Mouse (Mus musculus): ENCODE data around the gene Mccc1. TPM values are rescaled to one million over a fixed set of nuclear protein-coding genes. Genes with fewer than 3 reads are reported as not detected.

Mccc1 gene
- polyA plus RNA-seq, 1 experiment from 2014 or later: 64.3 TPM

GRCm38 (mm10) chr3:35994552-35995531 lies 5.6 kb downstream of the Mccc1 start:
- peak overlapping the region; percentile 55 for H3K27ac ChIP-seq
- no peak overlapping the region for H3K9ac ChIP-seq
- no peaks in the 10 kb centered on the region for H3K27me3 ChIP-seq
- H3K4me2 ChIP-seq: no peak overlapping the region
- peak; percentile 67 for ATAC-seq (replicated peaks; ENCODE audit: insufficient number of reproducible peaks, insufficient read depth, low FRiP score, low read depth)
- 53% methylated on average over 11 of the region's 11 CpGs for WGBS
- peaks cover 14% of the 10 kb centered on the region for H3K4me1 ChIP-seq (replicated peaks)
- no peak overlapping the region for H3K4me3 ChIP-seq
- no peaks in the 10 kb centered on the region for H3K9me3 ChIP-seq (replicated peaks)
- H3K36me3 ChIP-seq: peaks cover 24% of the 10 kb centered on the region

DNA sequence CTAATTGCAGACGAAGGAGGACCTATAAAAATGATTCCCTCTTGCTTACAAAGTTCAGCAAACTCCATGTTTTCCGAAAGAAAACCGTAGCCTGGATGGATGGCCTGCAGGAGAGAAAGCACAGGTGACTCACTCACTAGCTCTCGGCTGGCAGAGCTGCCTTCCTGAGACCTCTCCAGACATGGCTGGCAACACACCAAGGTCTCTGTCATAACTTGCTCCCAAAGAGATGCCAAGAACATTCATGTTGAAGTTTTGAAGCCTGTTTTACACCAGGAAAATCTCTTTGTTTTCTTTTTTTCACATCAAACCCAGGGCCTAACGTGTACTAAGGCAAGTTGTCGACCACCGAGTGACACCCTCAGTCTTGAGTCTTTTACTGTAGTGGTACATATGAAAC lies 9.8 kb downstream of the Mccc1 start:
- ATAC-seq (replicated peaks; ENCODE audit: insufficient number of reproducible peaks, insufficient read depth, low FRiP score, low read depth): no peak
- Histone ChIP-seq H3K9me3 (replicated peaks) (no peaks in the 10 kb centered on the region), H3K36me3 (peaks cover 42% of the 10 kb centered on the region), H3K9ac (no peak overlapping the region), H3K27ac (no peak overlapping the region), H3K4me3 (no peak overlapping the region), H3K27me3 (no peaks in the 10 kb centered on the region), H3K4me2 (no peak overlapping the region), H3K4me1 (replicated peaks) (peaks cover 12% of the 10 kb centered on the region)
- 88% methylated on average over 7 of the region's 7 CpGs for WGBS

DNA sequence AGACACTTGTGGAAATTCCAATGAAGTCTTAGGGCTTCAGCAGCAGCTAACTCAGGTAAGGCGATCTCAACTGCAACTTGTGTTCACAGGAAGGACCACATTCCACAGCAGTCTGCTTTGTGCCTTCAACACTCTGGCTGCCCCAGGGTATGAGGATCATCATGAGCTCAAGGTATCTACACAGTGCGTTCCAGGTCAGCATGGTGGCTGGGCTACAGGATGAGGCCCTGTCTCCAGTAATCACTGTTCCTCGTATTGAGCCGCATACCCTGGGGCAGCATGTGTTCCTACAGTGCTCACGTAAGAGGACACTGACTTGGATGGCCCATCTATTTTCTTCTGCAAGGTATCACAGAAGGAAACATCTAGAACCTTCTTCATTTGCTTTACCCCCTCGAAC lies 12.4 kb downstream of the Mccc1 start:
- H3K9ac ChIP-seq: no peak overlapping the region
- H3K27me3 ChIP-seq: no peaks in the 10 kb centered on the region
- H3K36me3 ChIP-seq: peaks cover 45% of the 10 kb centered on the region
- no peak; the same call in 1 of the 2 replicates for ATAC-seq (replicated peaks; ENCODE audit: insufficient number of reproducible peaks, insufficient read depth, low FRiP score, low read depth)
- H3K4me1 ChIP-seq (replicated peaks): peaks cover 3% of the 10 kb centered on the region
- H3K4me3 ChIP-seq: no peak overlapping the region
- no peak overlapping the region for H3K4me2 ChIP-seq
- H3K27ac ChIP-seq: no peak overlapping the region
- H3K9me3 ChIP-seq (replicated peaks): no peaks in the 10 kb centered on the region
- 90% methylated on average over 6 of the region's 6 CpGs for WGBS

DNA sequence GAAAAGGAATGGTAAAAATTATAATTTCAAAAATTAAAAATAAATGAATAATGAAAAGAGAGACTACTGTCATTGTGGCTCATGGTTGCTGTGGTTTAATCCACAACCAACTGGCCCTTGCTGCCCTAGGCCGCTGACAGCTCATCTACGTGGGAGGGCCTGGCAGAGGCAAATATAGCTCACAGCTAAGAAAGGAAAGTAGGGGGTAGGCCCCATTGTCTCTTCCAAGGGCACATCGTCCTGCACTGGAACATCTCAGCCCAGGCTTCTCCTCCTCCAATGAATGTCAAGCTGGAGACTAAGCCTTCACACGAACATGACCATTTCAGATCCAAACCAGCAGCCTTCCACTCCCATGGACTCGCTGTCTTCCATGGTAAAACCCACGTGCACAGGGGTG lies 14.2 kb downstream of the Mccc1 start:
- Histone ChIP-seq H3K27ac (peak overlapping the region; percentile 54; the same call in 1 of the 2 replicates), H3K9ac (no peak overlapping the region), H3K27me3 (no peaks in the 10 kb centered on the region), H3K4me2 (no peak overlapping the region), H3K9me3 (replicated peaks) (no peaks in the 10 kb centered on the region), H3K4me3 (no peak overlapping the region), H3K4me1 (replicated peaks) (peaks cover 3% of the 10 kb centered on the region), H3K36me3 (peaks cover 51% of the 10 kb centered on the region)
- WGBS: 59% methylated on average over 6 of the region's 6 CpGs
- ATAC-seq (replicated peaks; ENCODE audit: insufficient number of reproducible peaks, insufficient read depth, low FRiP score, low read depth): 0 out of 2 replicates have a peak, but pooled peaks have one; percentile 64

GRCm38 (mm10) chr3:35973551-35973950 lies 26.9 kb downstream of the Mccc1 start:
- 59% methylated on average over 7 of the region's 7 CpGs for WGBS
- no peak for ATAC-seq (replicated peaks; ENCODE audit: insufficient number of reproducible peaks, insufficient read depth, low FRiP score, low read depth)
- no peak overlapping the region for H3K4me3 ChIP-seq
- no peaks in the 10 kb centered on the region for H3K9me3 ChIP-seq (replicated peaks)
- H3K4me2 ChIP-seq: no peak overlapping the region
- peaks cover 43% of the 10 kb centered on the region for H3K36me3 ChIP-seq
- H3K4me1 ChIP-seq (replicated peaks): 0 out of 2 replicates have a peak, but pooled peaks cover 3% of the 10 kb centered on the region
- H3K27ac ChIP-seq: no peak overlapping the region
- H3K9ac ChIP-seq: no peak overlapping the region
- H3K27me3 ChIP-seq: no peaks in the 10 kb centered on the region

- Histone ChIP-seq H3K4me3 (no peak overlapping the region), H3K9me3 (replicated peaks) (no peaks in the 10 kb centered on the region), H3K9ac (no peak overlapping the region), H3K36me3 (peaks cover 44% of the 10 kb centered on the region), H3K4me1 (replicated peaks) (0 out of 2 replicates have a peak, but pooled peaks cover under 1% of the 10 kb centered on the region), H3K4me2 (no peak overlapping the region), H3K27me3 (no peaks in the 10 kb centered on the region), H3K27ac (no peak overlapping the region)
- ATAC-seq (replicated peaks; ENCODE audit: insufficient number of reproducible peaks, insufficient read depth, low FRiP score, low read depth): no peak
- 82% methylated on average over 4 of the region's 4 CpGs for WGBS
These were observed 27.5 kb downstream of the Mccc1 start for GRCm38 (mm10) chr3:35972985-35973384.

- no peaks in the 10 kb centered on the region for H3K4me1 ChIP-seq (replicated peaks)
- H3K4me3 ChIP-seq: no peak overlapping the region
- no peak overlapping the region for H3K27ac ChIP-seq
- WGBS: 91% methylated on average over 12 of the region's 12 CpGs
- H3K9ac ChIP-seq: no peak overlapping the region
- H3K4me2 ChIP-seq: no peak overlapping the region
- no peaks in the 10 kb centered on the region for H3K9me3 ChIP-seq (replicated peaks)
- peaks cover 50% of the 10 kb centered on the region; the same call in 1 of the 2 replicates for H3K36me3 ChIP-seq
- H3K27me3 ChIP-seq: no peaks in the 10 kb centered on the region
- ATAC-seq (replicated peaks; ENCODE audit: insufficient number of reproducible peaks, insufficient read depth, low FRiP score, low read depth): no peak
These were observed 29.3 kb downstream of the Mccc1 start for GRCm38 (mm10) chr3:35971149-35971548.

DNA sequence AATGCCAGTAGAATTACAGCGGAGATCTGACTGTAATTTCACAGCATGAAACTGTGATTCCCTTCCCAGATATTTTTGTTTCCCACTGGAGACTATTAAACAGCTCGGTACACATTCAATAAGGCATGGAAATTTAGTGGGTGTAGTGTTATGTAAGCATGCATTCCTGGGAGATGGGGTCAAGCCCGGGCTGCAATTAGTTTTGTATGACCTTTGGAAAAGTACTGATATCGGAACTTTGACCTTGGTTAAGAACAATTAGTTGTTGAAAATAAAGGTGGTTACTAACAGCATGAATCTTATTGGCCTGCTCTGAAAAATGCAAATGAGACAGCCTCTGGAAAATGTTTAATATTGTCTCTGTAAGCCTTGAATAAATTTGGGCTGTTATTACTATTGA lies 30.0 kb downstream of the Mccc1 start:
- WGBS: 89% methylated on average over 4 of the region's 4 CpGs
- Histone ChIP-seq H3K9ac (no peak overlapping the region), H3K36me3 (peaks cover 43% of the 10 kb centered on the region; the same call in 1 of the 2 replicates), H3K4me3 (no peak overlapping the region), H3K4me1 (replicated peaks) (no peaks in the 10 kb centered on the region), H3K4me2 (no peak overlapping the region), H3K9me3 (replicated peaks) (no peaks in the 10 kb centered on the region), H3K27me3 (no peaks in the 10 kb centered on the region), H3K27ac (no peak overlapping the region)
- no peak for ATAC-seq (replicated peaks; ENCODE audit: insufficient number of reproducible peaks, insufficient read depth, low FRiP score, low read depth)

GRCm38 (mm10) chr3:35967366-35967921 lies 33.0 kb downstream of the Mccc1 start:
- Histone ChIP-seq H3K4me2 (no peak overlapping the region), H3K9ac (no peak overlapping the region), H3K4me3 (no peak overlapping the region), H3K4me1 (replicated peaks) (no peaks in the 10 kb centered on the region), H3K27me3 (no peaks in the 10 kb centered on the region), H3K36me3 (peaks cover 42% of the 10 kb centered on the region), H3K9me3 (replicated peaks) (no peaks in the 10 kb centered on the region), H3K27ac (no peak overlapping the region)
- WGBS: 93% methylated on average over 8 of the region's 8 CpGs
- ATAC-seq (replicated peaks; ENCODE audit: insufficient number of reproducible peaks, insufficient read depth, low FRiP score, low read depth): no peak

DNA sequence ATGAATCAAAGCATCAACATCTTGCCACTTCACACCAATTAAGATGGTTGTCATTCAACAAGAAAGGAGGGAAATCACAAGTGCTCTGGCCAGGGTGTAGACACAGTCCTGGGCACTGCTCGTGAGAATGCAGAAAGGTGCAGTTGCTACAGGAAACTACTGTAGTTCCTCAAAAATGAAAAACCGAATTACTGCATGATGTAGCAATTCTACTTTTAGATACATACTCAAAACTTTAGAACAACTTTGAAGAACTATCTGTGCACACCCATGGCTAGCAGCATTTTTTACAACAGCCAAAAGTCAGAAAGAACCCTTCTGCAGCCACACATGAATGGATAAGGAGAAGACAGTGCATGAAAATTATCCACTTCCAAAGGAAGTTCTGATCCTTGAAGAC lies 34.0 kb downstream of the Mccc1 start:
- peaks cover 33% of the 10 kb centered on the region for H3K36me3 ChIP-seq
- ATAC-seq (replicated peaks; ENCODE audit: insufficient number of reproducible peaks, insufficient read depth, low FRiP score, low read depth): no peak
- 82% methylated on average over 2 of the region's 2 CpGs for WGBS
- no peak overlapping the region for H3K4me3 ChIP-seq
- no peak overlapping the region for H3K27ac ChIP-seq
- H3K9me3 ChIP-seq (replicated peaks): no peaks in the 10 kb centered on the region
- H3K27me3 ChIP-seq: no peaks in the 10 kb centered on the region
- no peak overlapping the region for H3K9ac ChIP-seq
- H3K4me2 ChIP-seq: no peak overlapping the region
- no peaks in the 10 kb centered on the region for H3K4me1 ChIP-seq (replicated peaks)

- peaks cover 28% of the 10 kb centered on the region for H3K36me3 ChIP-seq
- no peak for ATAC-seq (replicated peaks; ENCODE audit: insufficient number of reproducible peaks, insufficient read depth, low FRiP score, low read depth)
These were observed 35.5 kb downstream of the Mccc1 start for GRCm38 (mm10) chr3:35964928-35965327.

More at GRCm38 (mm10) chr3:35964928-35965327, 35.5 kb downstream of the Mccc1 start:
- no peaks in the 10 kb centered on the region for H3K9me3 ChIP-seq (replicated peaks)
- no peak overlapping the region for H3K9ac ChIP-seq
- H3K4me2 ChIP-seq: no peak overlapping the region
- H3K4me3 ChIP-seq: no peak overlapping the region
- H3K27ac ChIP-seq: no peak overlapping the region
- H3K27me3 ChIP-seq: no peaks in the 10 kb centered on the region
- WGBS: 63% methylated on average over 4 of the region's 4 CpGs
- H3K4me1 ChIP-seq (replicated peaks): no peaks in the 10 kb centered on the region
